Mouse (Mus musculus): ENCODE measurements around the gene Znrf2.

DNA sequence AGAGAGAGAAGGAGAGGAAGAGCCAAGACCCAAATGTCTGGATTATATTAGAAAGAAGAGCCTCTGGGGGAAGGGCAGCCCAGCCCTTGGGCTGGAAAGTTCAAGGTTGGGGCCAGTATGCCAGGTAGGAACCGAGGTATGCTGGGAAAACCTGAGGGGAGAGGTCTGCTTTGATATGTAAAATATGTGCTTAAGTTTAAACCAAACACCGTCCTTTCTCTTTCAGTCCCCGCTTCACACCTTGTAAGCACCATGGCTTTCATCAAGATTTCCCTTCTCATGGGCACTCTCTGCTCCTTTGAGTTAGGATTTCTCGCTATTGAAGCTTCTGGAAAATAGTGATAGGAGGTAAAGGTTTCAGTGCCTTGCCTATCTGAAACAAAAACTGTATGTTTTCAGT lies 38.1 kb downstream of the Znrf2 start:
- TF ChIP-seq CTCF (IDR thresholded peaks at IDR 0.05; ENCODE audit: insufficient read depth, low read depth, low read length) (no peak), POLR2A (IDR thresholded peaks at IDR 0.05; ENCODE audit: insufficient read depth, low read depth, low read length) (no peak)

Data from olfactory bulb, adult 2 months (tissue).